Mouse (Mus musculus): Measurements from ENCODE around the gene Pimreg.
A peak's percentile ranks its signal among the peaks of the same experiment; 100 is the strongest.

The Pimreg gene

DNA sequence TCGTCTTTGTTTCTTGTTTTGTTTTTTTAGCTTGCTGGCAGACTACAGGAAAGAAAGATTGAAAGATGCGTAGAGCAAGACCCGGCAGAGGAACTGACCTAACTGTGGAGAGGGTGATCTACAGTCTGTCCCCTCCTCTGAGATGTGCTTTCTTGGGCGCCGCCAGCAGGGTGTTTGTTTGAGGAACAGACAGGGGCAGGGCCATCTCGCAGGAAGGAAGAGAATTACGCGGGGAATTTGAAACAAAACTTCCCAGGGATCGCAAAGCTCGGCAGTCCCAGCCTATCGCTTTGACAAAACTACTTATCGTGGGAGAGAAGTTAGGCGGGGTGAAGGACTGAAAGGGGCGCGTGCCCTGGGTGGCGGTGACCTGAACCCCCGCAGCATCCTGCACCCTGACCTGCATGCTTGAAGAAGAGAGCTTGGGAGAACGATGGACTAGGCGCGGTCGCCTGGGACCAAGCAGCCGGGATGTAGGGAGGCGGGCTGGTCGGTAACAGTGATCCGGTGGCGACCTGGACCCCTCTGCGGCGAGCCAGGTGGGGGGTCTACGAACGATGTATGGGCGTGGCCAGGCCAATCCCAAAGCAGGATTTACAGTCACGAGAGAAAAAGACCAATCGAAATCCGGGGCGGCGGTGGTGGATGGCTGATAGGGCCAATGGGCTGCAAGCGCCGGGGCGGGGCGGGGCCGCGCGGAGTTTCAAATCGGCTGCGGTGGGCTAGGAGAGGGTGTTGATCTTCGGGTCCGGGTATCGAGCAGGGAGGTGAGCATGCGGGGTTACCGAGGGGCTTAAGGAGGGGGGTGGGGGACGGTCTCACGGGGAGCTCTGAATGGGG, at the start of gene Pimreg:
Pimreg (plus strand) TSS at position 265 of the 840 bp plus-strand sequence.
- DNase-seq: peak; percentile 91

DNA sequence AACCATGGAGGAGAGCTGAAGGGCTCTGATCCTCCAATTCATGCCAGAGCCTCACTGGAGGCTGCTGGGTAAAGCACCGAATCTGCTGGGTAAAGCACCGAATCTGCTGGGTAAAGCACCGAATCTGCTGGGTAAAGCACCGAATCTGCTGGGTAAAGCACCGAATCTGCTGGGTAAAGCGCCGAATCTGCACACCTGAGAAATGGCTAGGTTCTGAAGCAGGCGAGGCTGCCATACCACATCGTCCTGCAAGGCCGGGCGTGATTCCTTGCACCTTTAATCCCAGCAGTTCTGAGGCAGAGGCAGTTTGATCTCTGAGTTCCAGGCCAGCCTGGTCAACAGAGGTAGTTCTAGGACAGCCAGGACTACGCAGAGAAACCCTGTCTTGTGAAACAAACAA, 49.4 kb upstream of the Pimreg start:
- DNase-seq: no peak

DNA sequence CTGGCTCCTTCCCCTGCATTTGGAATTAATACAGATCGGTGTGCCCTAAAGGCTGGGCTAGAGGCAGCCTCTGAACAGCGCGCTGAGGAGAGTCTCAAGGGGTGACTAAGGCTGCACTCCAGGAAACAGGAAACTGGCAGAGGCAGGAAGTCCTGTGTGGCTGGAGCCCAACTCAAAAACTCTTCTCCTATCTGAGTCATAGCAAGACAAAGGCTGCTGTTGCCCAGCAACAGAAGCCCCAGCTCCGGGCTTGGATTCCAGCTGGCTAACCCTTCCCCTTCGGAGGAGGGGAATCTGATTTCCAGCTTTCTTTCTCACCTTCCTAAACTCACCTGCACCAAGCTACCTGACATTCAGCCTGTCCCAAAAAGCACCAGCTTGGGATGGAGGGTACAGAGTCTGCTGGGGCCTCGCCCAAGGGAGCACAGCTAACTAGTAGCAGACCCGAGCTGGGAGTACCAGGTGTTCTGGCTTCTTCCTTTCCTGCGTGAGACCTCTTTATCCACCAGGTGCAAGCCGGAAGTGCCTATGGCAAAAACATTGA, 45.8 kb upstream of the Pimreg start:
- DNase-seq: no peak

GRCm38 (mm10) chr11:71996805-71997204, 45.0 kb upstream of the Pimreg start:
- DNase-seq: no peak

DNA sequence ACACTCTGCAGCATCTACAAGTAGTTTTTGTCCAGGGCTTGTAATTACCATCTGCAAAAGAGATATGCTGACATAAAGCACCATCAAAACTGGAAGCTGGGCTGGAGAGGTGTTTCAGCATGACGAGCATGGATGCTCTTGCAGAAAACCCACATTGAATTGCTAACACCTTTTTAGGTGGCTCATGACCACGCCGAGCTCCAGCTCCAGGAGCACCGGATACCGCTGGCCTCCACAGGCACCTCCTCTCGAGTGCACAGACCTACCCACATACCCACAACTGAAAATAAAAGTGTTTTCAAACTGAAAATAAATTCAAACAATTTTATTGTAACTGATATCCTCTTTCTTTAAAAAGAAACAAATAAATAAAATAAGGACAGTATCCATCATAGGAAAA, 41.6 kb upstream of the Pimreg start:
- DNase-seq: no peak

- no peak for DNase-seq
Measured at GRCm38 (mm10) chr11:72002138-72002853, 39.5 kb upstream of the Pimreg start.

GRCm38 (mm10) chr11:72003171-72003570, 38.7 kb upstream of the Pimreg start:
- DNase-seq: no peak

GRCm38 (mm10) chr11:72005547-72005946, 36.3 kb upstream of the Pimreg start:
- DNase-seq: no peak

- no peak for DNase-seq
Measured at GRCm38 (mm10) chr11:72010367-72010766, 31.5 kb upstream of the Pimreg start.

DNA sequence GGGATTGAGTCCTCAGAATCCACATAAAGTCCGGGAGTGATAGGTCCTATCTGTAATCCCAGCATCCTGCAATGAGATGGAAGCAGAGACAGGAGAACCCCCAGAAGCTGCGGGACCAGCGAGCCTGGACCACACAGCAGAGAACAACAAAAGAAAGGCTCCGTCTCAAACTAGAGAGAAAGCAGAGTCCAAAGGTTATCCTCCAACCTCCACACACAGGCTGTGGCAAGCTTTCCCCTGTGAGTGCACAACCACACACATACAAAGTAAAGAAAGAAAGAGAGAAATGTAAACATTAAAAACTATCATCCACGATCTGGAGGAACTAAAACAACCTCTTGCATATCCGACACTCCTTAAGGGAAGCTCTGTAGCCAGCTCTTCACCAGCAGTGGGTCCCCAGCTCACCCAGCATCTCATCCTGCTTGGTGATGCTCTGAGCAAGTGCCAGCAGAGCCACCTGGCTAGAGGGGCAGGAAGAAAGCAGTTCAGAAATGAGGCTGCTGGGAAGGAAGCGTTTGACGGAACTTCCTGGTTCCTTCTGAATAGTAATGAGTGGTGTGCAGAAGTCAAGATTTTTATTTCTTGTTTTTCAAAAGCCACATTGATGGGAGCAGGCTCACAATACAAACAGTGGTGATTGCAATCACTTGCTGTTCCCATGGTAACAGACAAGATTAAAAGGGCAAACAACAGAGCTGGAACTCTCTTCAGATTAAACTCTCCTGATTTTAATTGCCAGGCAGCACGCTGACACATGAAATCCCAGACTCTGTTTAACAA, 30.7 kb upstream of the Pimreg start:
- no peak for DNase-seq

DNA sequence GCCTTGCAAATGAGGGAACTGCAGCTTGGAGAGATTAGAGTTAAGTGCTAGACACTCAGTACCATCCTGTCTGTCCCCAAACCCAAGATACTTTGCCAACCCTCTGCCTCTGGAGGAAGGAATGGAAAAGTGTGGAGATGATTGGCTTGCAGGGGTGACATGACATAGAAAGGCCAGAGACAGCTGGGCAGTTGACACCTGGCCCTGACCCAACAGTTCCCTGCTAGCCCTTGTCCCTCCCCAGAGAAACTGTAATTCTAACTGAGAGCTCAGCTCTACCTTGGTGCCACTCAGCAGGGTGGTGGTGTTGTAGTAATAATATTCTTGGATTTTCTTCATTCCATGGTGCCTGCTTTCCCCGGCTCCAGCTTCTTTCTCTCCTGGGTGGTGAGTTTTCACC, 29.9 kb upstream of the Pimreg start:
- DNase-seq: no peak

GRCm38 (mm10) chr11:72014674-72015073, 27.2 kb upstream of the Pimreg start:
- DNase-seq: no peak

- DNase-seq: no peak
Measured at GRCm38 (mm10) chr11:72016518-72017252, 25.1 kb upstream of the Pimreg start.

DNA sequence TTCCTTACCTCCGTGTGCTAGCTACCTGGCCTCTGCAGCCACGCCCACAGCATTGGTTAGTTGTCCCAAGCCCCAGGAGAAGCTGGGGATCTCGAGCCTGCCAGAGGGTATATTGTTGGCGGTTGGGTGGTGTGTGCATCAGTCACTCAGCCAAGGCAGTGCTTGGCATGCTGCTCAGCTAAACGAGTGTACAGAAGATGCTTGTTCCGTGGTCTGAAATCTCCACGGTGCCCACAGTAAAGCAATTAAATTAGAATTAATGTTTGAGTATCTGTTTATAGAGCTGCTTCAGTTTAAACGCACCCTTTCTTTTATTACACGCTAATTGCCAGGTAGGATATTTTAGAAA, 24.6 kb upstream of the Pimreg start:
- DNase-seq: no peak

GRCm38 (mm10) chr11:72021015-72021414, 20.8 kb upstream of the Pimreg start:
- no peak for DNase-seq

- DNase-seq: no peak
Measured at GRCm38 (mm10) chr11:72022827-72023226, 19.0 kb upstream of the Pimreg start.

DNA sequence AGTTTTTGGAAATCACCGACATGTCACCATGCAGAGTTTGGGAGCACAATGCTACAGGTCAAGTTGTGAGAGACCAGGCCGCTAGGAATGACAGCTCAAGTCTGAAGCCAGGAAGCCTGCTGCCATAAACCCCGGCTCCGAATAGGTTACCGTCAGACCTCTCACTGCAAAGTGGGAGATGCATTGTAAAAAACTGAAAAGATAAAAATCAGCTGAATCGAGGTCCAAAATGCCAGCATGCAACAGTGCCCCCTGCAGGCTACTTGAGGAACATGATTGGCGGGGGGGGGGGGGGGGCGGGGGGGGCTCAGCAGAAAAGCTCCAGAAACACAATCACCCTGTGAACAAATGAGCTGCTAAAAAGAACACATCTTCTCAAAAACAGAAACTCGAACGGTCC, 18.3 kb upstream of the Pimreg start:
- DNase-seq: peak; percentile 69

DNA sequence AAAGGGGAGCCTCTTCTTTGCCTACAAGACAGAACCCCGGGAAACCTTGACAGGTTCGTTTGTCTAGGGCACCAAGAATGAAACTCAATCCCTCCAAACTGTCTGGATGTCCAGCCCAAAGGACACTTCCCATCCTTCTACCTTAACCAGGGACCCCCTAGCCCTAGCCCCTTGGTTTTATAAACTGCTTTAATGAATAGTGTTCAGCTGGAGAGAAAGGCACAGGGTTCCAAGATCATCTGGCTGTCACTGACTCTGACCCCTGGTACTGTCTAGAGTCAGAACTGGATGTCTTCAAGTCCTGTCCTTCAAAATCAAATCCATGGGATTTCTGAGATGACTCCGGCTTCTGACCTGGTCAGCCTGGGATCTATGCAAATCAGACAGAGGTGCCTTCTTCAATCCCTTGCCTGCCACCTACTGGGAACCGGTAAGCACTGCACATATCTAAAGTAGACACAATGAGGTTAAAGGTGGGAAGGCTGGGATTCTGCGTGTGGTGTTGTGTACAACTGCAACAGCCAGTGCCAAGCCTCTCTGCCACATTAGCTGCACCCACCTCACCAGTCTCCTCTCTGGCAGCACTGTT, 17.5 kb upstream of the Pimreg start:
- DNase-seq: peak; percentile 64

GRCm38 (mm10) chr11:72025843-72026242, 16.0 kb upstream of the Pimreg start:
- no peak for DNase-seq

GRCm38 (mm10) chr11:72026516-72026915, 15.3 kb upstream of the Pimreg start:
- no peak for DNase-seq

GRCm38 (mm10) chr11:72027836-72028235, 14.0 kb upstream of the Pimreg start:
- DNase-seq: no peak

- peak; percentile 63 for DNase-seq
Measured at GRCm38 (mm10) chr11:72029143-72029542, 12.7 kb upstream of the Pimreg start.

All from right cerebral cortex, postnatal 4 days (tissue).